8 mouse cellular contexts compared by ENCODE assay signal in genomic region chr4:121003611-121004091, GRCm38 (mm10). TPM values are rescaled to one million over a fixed set of nuclear protein-coding genes. Genes with fewer than 3 reads are reported as not detected.
A peak's percentile ranks its signal among the peaks of the same experiment; 100 is the strongest.
DNase-seq lines count a peak whose midpoint lies in the region; ATAC-seq and TF ChIP-seq lines count a peak whose summit lies in the region.

No protein-coding gene starts in this region.

- H3K4me1 ChIP-seq in embryonic facial prominence, embryonic 11.5 days (ENCODE audit: control insufficient read depth, insufficient read depth, low read length), result no peaks in the 10 kb centered on the region; the same call in 1 of the 2 replicates
- peaks cover 17% of the 10 kb centered on the region for H3K4me1 ChIP-seq in neural tube, embryonic 11.5 days (ENCODE audit: control insufficient read depth, insufficient read depth, low read length)

- H3K27me3 ChIP-seq in embryonic facial prominence, embryonic 11.5 days (ENCODE audit: control insufficient read depth, insufficient read depth, low read length), result no peaks in the 10 kb centered on the region
- no peaks in the 10 kb centered on the region for H3K27me3 ChIP-seq in neural tube, embryonic 11.5 days (ENCODE audit: control insufficient read depth, insufficient read depth, low read length)

- peak; percentile 66; the same call in 1 of the 2 replicates for ATAC-seq in embryonic facial prominence, embryonic 11.5 days (replicated peaks; ENCODE audit: insufficient number of reproducible peaks, low FRiP score, low TSS enrichment, low read depth)
- peak; percentile 71 for ATAC-seq in neural tube, embryonic 11.5 days (ENCODE audit: insufficient read depth, low FRiP score, low TSS enrichment)
- ATAC-seq in CD4-positive, CD25-positive, alpha-beta regulatory T cell, adult 4 months, result no peak

- no peak overlapping the region for H3K4me2 ChIP-seq in embryonic facial prominence, embryonic 11.5 days (ENCODE audit: low read depth, low read length)
- no peak overlapping the region for H3K4me2 ChIP-seq in neural tube, embryonic 11.5 days (ENCODE audit: low read depth)

- TF ChIP-seq CTCF in left cerebral cortex, adult 2 months (IDR thresholded peaks at IDR 0.05), result no peak

- intact Hi-C loops in left cerebral cortex, adult 2 months (cut with DNase I), result no loop called here

- no peak overlapping the region for H3K9ac ChIP-seq in embryonic facial prominence, embryonic 11.5 days (replicated peaks; ENCODE audit: low read length)
- no peak overlapping the region for H3K9ac ChIP-seq in neural tube, embryonic 11.5 days (ENCODE audit: low read length)

- no peak overlapping the region for H3K4me3 ChIP-seq in left cerebral cortex, adult 2 months
- H3K4me3 ChIP-seq in embryonic facial prominence, embryonic 11.5 days (ENCODE audit: low read depth, low read length), result no peak overlapping the region
- H3K4me3 ChIP-seq in neural tube, embryonic 11.5 days (ENCODE audit: low read depth, low read length), result no peak overlapping the region

- H3K9me3 ChIP-seq in embryonic facial prominence, embryonic 11.5 days (replicated peaks; ENCODE audit: control insufficient read depth, low read length), result no peaks in the 10 kb centered on the region
- no peaks in the 10 kb centered on the region for H3K9me3 ChIP-seq in neural tube, embryonic 11.5 days (ENCODE audit: control insufficient read depth, low read length)

- no peak for DNase-seq in left cerebral cortex, adult 2 months (ENCODE audit: extremely low spot score in 1 of 2, low spot score in 2 of 2)
- DNase-seq in left cerebral cortex, adult 9 months (ENCODE audit: low spot score in 2 of 2), result no peak
- DNase-seq in embryonic facial prominence, embryonic 11.5 days (ENCODE audit: low spot score), result peak; percentile 71
- peak; percentile 28 for DNase-seq in induced T-regulatory cell, adult 2 months (ENCODE audit: low read depth)
- no peak for DNase-seq in neural tube, embryonic 11.5 days (ENCODE audit: low spot score)
- no peak for DNase-seq in cerebellum, adult 8-10 months
- no peak for DNase-seq in left cerebral cortex, adult 11 months (ENCODE audit: low spot score)

- no peaks in the 10 kb centered on the region; the same call in 1 of the 2 replicates for H3K36me3 ChIP-seq in embryonic facial prominence, embryonic 11.5 days (replicated peaks; ENCODE audit: control insufficient read depth, insufficient read depth, low read depth, low read length)
- no peaks in the 10 kb centered on the region for H3K36me3 ChIP-seq in neural tube, embryonic 11.5 days (ENCODE audit: control insufficient read depth, insufficient read depth, low read length)

- peak overlapping the region; percentile 77 for H3K27ac ChIP-seq in left cerebral cortex, adult 2 months
- H3K27ac ChIP-seq in embryonic facial prominence, embryonic 11.5 days (replicated peaks; ENCODE audit: low read depth, low read length), result no peak overlapping the region
- peak overlapping the region; percentile 58 for H3K27ac ChIP-seq in neural tube, embryonic 11.5 days (ENCODE audit: low read depth, low read length)

- WGBS in embryonic facial prominence, embryonic 11.5 days, result 35% methylated on average over 3 of the region's 3 CpGs
- 22% methylated on average over 3 of the region's 3 CpGs for WGBS in neural tube, embryonic 11.5 days

RNA-seq across cellular contexts. Expression of gene Smap2, which starts 13.4 kb away (rescaled TPM):
- total RNA-seq in left cerebral cortex, adult 2 months (2021), result 100 to 1,000 TPM; 186 to 201 TPM
- 15.5 and 17.2 TPM in 2 replicates for polyA plus RNA-seq in embryonic facial prominence, embryonic 11.5 days (2014; fragmentation: Nextera tagmentation; extraction: Ambion mirVana)
- 22.5 and 24.7 TPM in 2 replicates for polyA plus RNA-seq in neural tube, embryonic 11.5 days (2014; fragmentation: Nextera tagmentation; extraction: Ambion mirVana)
- 10 to 100 TPM; 34.0 to 37.4 TPM for polyA plus RNA-seq in CD4-positive, CD25-positive, alpha-beta regulatory T cell, adult 4 months (2017; shearing (Covaris generic))

RNA-seq across cellular contexts. Expression of gene Col9a2, which starts 35.5 kb away (rescaled TPM):
- 1 to 10 TPM; 7.0 to 7.4 TPM for total RNA-seq in left cerebral cortex, adult 2 months (2021)
- polyA plus RNA-seq in embryonic facial prominence, embryonic 11.5 days (2014; fragmentation: Nextera tagmentation; extraction: Ambion mirVana), result 6.0 and 10.1 TPM in 2 replicates
- 8.4 and 8.5 TPM in 2 replicates for polyA plus RNA-seq in neural tube, embryonic 11.5 days (2014; fragmentation: Nextera tagmentation; extraction: Ambion mirVana)
- not detected for polyA plus RNA-seq in CD4-positive, CD25-positive, alpha-beta regulatory T cell, adult 4 months (2017; shearing (Covaris generic))

RNA-seq across cellular contexts. Expression of gene Zfp69, which starts 52.2 kb away (rescaled TPM):
- total RNA-seq in left cerebral cortex, adult 2 months (2021), result 1 to 10 TPM; 2.1 to 3.2 TPM
- 9.9 TPM in 2 replicates for polyA plus RNA-seq in embryonic facial prominence, embryonic 11.5 days (2014; fragmentation: Nextera tagmentation; extraction: Ambion mirVana)
- polyA plus RNA-seq in neural tube, embryonic 11.5 days (2014; fragmentation: Nextera tagmentation; extraction: Ambion mirVana), result 9.3 and 9.7 TPM in 2 replicates
- 1 to 10 TPM; 1.1 to 1.2 TPM for polyA plus RNA-seq in CD4-positive, CD25-positive, alpha-beta regulatory T cell, adult 4 months (2017; shearing (Covaris generic))

Comparison
In these comparisons a context has a peak if more than half of its experiments do, and no peak if none do; other contexts are left out.
1. DNase-seq: peak in embryonic facial prominence, embryonic 11.5 days (single experiment) and induced T-regulatory cell, adult 2 months (single experiment); none in left cerebral cortex, adult 2 months (0 of 2), left cerebral cortex, adult 9 months (0 of 2), neural tube, embryonic 11.5 days (single experiment), cerebellum, adult 8-10 months (single experiment) and left cerebral cortex, adult 11 months (single experiment).